Mouse (Mus musculus) layer of hippocampus, adult 8-10 months (tissue): Measurements from ENCODE around the gene Syce1l. TPM values are rescaled to one million over a fixed set of nuclear protein-coding genes. Genes with fewer than 3 reads are reported as not detected.

Source experiments
- DNase-seq, 2 experiments: peaks; one replicate each; pipeline ENCODE4 v3.0.0; 2022; ENCODE audit warnings: low spot score in 2 of 2
- total RNA-seq, 4 experiments: library from RNA; stranded (reverse); gene quantifications; 2 replicates each; pipeline ENCODE4 v1.2.4; 2022

Gene Syce1l
- total RNA-seq, 4 experiments from 2014 or later = 0.64 to 0.67 TPM; not detected in 2

- DNase-seq = no peak
Measured at GRCm38 (mm10) chr8:113672599-113673255, 29.7 kb downstream of the Syce1l start.

- DNase-seq = no peak
Measured at GRCm38 (mm10) chr8:113673300-113673699, 30.3 kb downstream of the Syce1l start.

- no peak for DNase-seq
Measured at GRCm38 (mm10) chr8:113674611-113675010, 31.6 kb downstream of the Syce1l start.

GRCm38 (mm10) chr8:113675281-113675680 lies 32.3 kb downstream of the Syce1l start:
- no peak for DNase-seq

- DNase-seq = no peak
Measured at GRCm38 (mm10) chr8:113676811-113677210, 33.8 kb downstream of the Syce1l start.

- DNase-seq = no peak
Measured at GRCm38 (mm10) chr8:113679361-113679760, 36.3 kb downstream of the Syce1l start.

- DNase-seq = no peak
Measured at GRCm38 (mm10) chr8:113687889-113688542, 45.0 kb downstream of the Syce1l start.

GRCm38 (mm10) chr8:113688543-113688915 lies 45.5 kb downstream of the Syce1l start:
- DNase-seq = no peak

- no peak for DNase-seq
Measured at GRCm38 (mm10) chr8:113691622-113692343, 48.8 kb downstream of the Syce1l start.

GRCm38 (mm10) chr8:113704968-113705367 lies 62.0 kb downstream of the Syce1l start:
- no peak for DNase-seq

Other genes with a start within 250 kb of the Syce1l start
- gene Mon1b, start 7.6 kb upstream of the Syce1l start, total RNA-seq = 10 to 100 TPM; 21.5 to 24.3 (median 23.7) TPM
- gene Adamts18, start 205.5 kb downstream of the Syce1l start, total RNA-seq = under 1 TPM; 0.48 to 0.91 (median 0.73) TPM